Mouse (Mus musculus) liver, embryonic 16.5 days (tissue): ENCODE data around the gene 1700029F12Rik. TPM values are rescaled to one million over a fixed set of nuclear protein-coding genes. Genes with fewer than 3 reads are reported as not detected.

Experiments
- polyA plus RNA-seq: library from polyadenylated mRNA; unstranded; fragments of >200 nt; fragmentation: Nextera tagmentation; extraction: Ambion mirVana; gene quantifications from 2 replicates; pipeline ENCODE4 v1.2.1, GENCODE M21; 2015

1700029F12Rik gene
- polyA plus RNA-seq, 1 experiment from 2014 or later: not detected

Other genes starting within 250 kb of the 1700029F12Rik start
- 1.5 TPM in 2 replicates for gene Gcnt4, start 109.7 kb downstream of the 1700029F12Rik start, polyA plus RNA-seq
- 0.58 and 0.83 TPM in 2 replicates for gene Fam169a, start 32.9 kb upstream of the 1700029F12Rik start, polyA plus RNA-seq
- gene Gm6169, start 64.9 kb upstream of the 1700029F12Rik start, polyA plus RNA-seq: 0.36 and 0.45 TPM in 2 replicates
- gene Gfm2, start 103.6 kb upstream of the 1700029F12Rik start, polyA plus RNA-seq: 16.3 and 18.0 TPM in 2 replicates
- gene Nsa2, start 103.6 kb upstream of the 1700029F12Rik start, polyA plus RNA-seq: 20.0 and 21.1 TPM in 2 replicates
- gene Hexb, start 164.0 kb upstream of the 1700029F12Rik start, polyA plus RNA-seq: 29.5 and 32.2 TPM in 2 replicates
- 0.76 and 0.86 TPM in 2 replicates for gene Enc1, start 206.7 kb upstream of the 1700029F12Rik start, polyA plus RNA-seq